Mouse (Mus musculus): ENCODE data around the gene Prok2. TPM values are rescaled to one million over a fixed set of nuclear protein-coding genes. Genes with fewer than 3 reads are reported as not detected.

Gene Prok2
- under 1 TPM; 0.63 to 0.96 TPM for total RNA-seq (2021)
- long read RNA-seq, experiment 1, partial matches to known transcripts = 0 of 1 reads
- long read RNA-seq, experiment 1, other reads (novel, unspliced or antisense) = 0 of 1 reads
- long read RNA-seq, experiment 2, partial matches to known transcripts = 0 of 1 reads
- long read RNA-seq, experiment 2, other reads (novel, unspliced or antisense) = 0 of 1 reads

DNA sequence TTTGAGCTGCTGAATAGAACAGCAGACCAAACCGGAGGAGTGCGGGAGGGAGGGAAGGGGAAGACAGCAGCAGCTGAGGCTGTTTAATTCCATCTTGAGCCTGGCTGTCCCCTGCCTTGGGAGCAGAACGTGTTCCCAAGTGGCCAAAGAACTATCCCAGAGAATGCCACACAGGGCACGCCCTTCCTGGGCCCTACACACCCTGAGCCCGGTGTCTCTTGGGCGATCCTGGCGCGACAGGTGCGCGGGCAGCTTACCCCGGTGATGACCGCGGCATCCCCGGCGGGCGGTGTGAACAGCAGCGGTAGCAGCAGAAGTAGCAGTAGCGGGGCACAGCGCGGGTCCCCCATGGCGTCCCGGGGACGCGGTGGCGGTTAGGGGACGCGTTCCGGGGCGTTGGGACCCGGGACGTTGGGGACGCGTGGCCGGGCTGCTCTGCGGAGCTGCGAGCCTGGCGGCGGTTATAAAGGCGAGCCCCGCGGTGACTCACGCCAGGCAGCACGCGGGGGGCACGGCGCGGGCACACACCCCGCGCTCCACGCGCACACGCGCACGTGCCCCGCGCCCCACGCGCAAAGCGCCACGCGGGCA, at the start of gene Prok2:
Gene Prok2, minus strand, starts transcription at position 422 of the 591 bp plus-strand sequence.
- intact Hi-C loops (cut with DNase I) = no loop called here
- Histone ChIP-seq H3K27ac (no peak within 1 kb of the TSS), H3K4me3 (peak within 1 kb of the TSS; percentile 53)
- no peak for TF ChIP-seq CTCF (IDR thresholded peaks at IDR 0.05)
- DNase-seq (ENCODE audit: extremely low spot score in 1 of 2, low spot score in 2 of 2) = peak in 1 of 2 experiments; percentile 15

DNA sequence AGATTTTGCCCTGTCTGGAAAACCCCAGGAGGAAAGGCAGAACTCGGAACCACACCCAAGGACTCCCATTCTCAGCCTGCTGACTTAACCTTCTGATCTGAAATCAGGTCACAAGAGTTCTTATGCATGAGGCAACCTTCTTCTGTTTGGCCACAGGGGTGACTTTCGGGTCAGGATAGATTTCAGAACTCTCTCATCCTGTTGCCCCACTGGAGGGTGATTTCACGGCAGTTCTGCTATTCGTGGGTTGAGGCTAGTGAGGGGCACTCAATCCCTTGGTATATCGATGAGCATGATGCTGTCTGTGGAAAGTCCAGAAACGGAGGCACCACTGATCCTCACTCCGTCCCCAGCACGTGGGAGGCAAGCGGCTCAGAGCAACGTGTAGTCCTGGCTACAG, 48.5 kb upstream of the Prok2 start:
- no peak overlapping the region for H3K27ac ChIP-seq
- no peak for TF ChIP-seq CTCF (IDR thresholded peaks at IDR 0.05)
- intact Hi-C loops (cut with DNase I) = no loop called here
- no peak overlapping the region for H3K4me3 ChIP-seq
- DNase-seq (ENCODE audit: extremely low spot score in 1 of 2, low spot score in 2 of 2) = no peak

DNA sequence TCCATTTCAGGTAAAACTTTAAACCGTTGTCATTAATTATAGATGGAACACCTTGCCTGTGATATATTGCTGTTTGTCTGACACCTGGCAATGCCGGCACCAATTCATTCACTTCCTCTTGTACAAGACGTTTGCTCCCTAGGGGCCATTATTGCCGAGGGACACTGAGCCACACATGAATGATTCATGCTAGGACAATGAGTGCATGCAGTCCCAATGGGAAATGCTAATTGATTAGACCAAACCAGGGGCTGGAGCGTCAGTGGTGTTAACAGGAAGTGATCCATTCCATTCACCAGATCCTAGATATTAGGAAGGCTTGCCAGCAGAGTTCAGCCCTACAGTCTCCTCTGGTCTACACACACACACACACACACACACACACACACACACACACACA, 42.3 kb upstream of the Prok2 start:
- TF ChIP-seq CTCF (IDR thresholded peaks at IDR 0.05) = no peak
- Histone ChIP-seq H3K4me3 (no peak overlapping the region), H3K27ac (no peak overlapping the region)
- intact Hi-C loops (cut with DNase I) = no loop called here
- no peak for DNase-seq (ENCODE audit: extremely low spot score in 1 of 2, low spot score in 2 of 2)

DNA sequence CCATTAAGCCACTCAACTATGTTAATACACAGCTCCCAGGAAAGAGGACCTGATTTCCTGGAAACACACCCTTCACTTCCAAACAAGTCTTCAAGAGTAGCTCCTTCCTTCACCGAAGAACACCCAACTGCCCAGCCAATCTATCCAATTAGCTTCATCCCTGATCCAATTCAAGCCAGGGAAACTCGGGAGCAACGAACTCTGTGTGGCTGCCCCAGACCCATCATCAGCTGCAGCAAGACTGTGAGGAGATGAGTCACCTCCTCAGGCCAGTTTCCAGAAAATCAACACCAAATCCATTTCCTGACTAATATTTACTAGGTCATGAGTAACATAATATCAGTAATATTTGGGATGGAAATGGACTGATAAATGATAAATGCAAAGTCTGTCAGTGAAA, 38.7 kb upstream of the Prok2 start:
- no peak for DNase-seq (ENCODE audit: extremely low spot score in 1 of 2, low spot score in 2 of 2)
- TF ChIP-seq CTCF (IDR thresholded peaks at IDR 0.05) = no peak
- H3K4me3 ChIP-seq = no peak overlapping the region
- H3K27ac ChIP-seq = no peak overlapping the region
- intact Hi-C loops (cut with DNase I) = no loop called here

DNA sequence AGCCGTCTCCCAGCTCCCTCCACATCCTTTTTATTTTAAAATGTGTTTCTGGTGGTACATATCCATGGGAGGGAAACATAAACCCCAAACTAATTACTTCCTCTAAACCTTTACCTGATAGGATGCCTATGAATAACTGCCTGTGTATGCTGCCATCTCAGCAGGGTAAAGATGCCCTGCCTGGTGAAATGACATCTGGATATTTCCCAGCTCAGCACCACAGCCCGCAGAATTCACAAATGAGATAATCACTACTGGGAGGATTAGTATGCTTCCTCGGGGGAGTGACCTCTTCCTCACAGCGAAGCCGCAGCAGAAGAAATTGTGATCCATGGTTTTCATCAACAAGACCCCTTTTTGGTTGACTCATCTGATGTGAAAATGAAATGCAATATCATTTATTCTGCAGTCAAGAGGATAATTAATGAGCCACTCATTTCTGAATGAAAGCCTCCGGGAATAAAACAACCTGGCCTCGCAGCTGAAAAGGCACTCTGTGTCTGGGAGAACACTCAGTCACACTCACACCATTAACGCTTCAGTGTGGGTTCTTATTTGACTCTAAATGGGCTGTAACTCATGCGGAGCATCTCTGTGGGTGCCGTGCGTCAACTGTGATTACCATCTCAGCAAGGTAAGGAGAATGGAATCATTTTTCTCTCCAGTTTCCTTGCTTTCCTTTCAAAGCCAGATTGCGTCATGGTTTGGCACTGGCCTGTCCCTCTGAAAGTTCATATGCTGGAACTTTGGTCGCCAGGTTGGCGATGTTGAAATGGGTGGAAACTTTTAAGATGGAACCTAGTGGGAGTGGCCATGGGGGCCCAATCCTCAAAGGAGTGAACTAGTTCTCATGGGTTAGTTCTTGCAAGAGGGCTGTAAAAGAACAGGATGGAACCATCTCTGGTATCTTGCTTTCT, 36.1 kb upstream of the Prok2 start:
- intact Hi-C loops (cut with DNase I) = no loop called here
- no peak overlapping the region for H3K4me3 ChIP-seq
- TF ChIP-seq CTCF (IDR thresholded peaks at IDR 0.05) = no peak
- no peak overlapping the region for H3K27ac ChIP-seq
- DNase-seq (ENCODE audit: extremely low spot score in 1 of 2, low spot score in 2 of 2) = no peak

DNA sequence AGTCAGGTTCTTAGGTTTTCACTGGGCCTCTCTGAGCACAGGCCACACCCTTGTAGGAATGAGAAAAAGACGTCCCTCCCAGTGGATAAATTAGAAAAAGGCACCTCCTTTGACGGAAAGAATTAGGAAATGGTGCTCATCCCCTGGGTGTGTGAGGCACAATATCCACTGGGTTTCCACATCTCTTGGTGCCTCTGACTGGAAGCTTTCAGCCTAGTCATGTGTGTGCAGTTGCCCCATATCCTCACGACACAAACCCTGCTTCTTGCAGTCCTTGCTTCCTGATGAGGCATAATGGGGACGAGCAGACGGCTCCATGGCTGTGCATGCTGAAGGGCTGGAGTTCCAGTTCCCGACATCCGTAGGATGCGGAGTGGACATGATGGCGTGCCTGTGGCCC, 29.9 kb upstream of the Prok2 start:
- DNase-seq (ENCODE audit: extremely low spot score in 1 of 2, low spot score in 2 of 2) = no peak
- no peak overlapping the region for H3K27ac ChIP-seq
- intact Hi-C loops (cut with DNase I) = no loop called here
- no peak overlapping the region for H3K4me3 ChIP-seq
- no peak for TF ChIP-seq CTCF (IDR thresholded peaks at IDR 0.05)

DNA sequence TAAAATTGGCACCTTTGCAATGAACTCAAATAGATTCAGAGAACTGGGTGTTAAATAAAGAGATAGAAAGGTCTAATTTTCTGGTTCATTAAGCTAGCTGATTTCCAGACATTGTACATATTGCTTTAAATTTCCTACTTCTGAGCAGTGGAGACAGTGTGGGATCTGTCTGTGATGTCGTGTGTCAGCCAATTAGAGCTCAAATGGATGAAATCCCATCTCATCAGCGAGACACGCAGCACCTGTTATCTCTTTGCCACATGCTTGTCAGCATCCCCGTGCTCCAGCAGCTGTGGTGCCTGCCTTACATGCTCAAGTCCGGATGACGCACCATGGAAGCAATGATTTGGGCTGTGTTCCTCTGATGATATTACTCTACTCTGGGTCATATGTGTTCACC, 25.1 kb upstream of the Prok2 start:
- no peak for TF ChIP-seq CTCF (IDR thresholded peaks at IDR 0.05)
- H3K27ac ChIP-seq = no peak overlapping the region
- no peak for DNase-seq (ENCODE audit: extremely low spot score in 1 of 2, low spot score in 2 of 2)
- no peak overlapping the region for H3K4me3 ChIP-seq
- intact Hi-C loops (cut with DNase I) = no loop called here

DNA sequence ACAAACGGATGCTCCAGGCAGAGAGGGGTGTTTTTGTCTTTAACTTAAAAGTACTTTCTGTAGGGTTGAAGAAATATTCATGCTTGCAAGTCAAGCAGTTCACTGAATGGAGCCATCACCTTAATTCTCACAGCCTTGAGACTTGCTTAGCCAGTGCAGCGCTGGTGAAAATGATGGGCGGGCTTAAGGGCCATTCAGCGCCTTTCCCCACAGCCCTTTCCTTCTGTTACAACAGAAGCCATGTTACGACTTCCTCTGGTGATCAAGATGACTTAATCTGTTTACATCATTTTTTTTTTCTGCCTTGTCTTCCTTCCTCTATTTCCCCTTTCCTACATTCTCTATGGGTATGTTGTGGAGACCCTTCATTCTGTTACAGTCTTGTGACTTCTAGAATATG, 20.1 kb upstream of the Prok2 start:
- intact Hi-C loops (cut with DNase I) = no loop called here
- DNase-seq (ENCODE audit: extremely low spot score in 1 of 2, low spot score in 2 of 2) = no peak
- H3K27ac ChIP-seq = no peak overlapping the region
- no peak overlapping the region for H3K4me3 ChIP-seq
- TF ChIP-seq CTCF (IDR thresholded peaks at IDR 0.05) = no peak

DNA sequence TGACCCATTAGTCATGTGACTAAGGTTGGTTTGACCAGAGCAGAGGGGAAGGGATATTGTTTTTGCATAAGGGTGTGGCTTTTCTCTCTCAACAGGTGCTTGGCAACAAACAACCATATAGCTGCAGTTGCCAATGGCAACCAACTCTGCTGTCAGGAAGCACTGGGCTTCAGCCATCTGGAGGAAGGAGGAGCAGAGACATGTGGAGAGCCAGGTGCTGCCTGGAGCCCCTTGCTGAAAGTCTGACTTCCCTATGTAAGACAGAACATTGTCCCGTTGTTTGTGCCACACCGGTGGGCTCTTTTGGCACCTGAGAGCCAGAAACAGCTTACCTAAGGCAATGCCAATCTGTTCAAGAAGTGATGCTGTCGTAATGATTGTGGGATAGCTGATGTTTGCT, 16.7 kb upstream of the Prok2 start:
- Histone ChIP-seq H3K27ac (no peak overlapping the region), H3K4me3 (no peak overlapping the region)
- TF ChIP-seq CTCF (IDR thresholded peaks at IDR 0.05) = no peak
- DNase-seq (ENCODE audit: extremely low spot score in 1 of 2, low spot score in 2 of 2) = no peak
- intact Hi-C loops (cut with DNase I) = no loop called here

DNA sequence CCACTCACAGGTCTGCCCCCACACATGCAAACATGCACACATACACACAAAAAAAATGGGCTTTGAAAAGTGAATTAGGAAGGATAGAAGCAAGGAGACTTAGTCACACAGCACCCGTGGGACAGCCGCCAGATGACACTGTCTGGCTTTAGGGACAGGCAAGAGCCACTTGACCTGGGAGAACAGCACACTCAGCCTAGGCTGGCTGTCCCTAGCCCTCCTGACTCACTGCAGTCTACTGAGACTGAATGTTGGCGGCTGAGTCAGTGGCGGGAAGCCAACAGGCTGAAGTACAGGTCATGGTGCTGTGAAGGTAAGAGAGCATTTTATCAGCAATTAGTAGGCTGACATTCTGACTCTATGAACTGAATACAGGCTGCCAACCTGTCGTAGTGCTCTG, 8.5 kb upstream of the Prok2 start:
- no peak for DNase-seq (ENCODE audit: extremely low spot score in 1 of 2, low spot score in 2 of 2)
- Histone ChIP-seq H3K27ac (no peak overlapping the region), H3K4me3 (no peak overlapping the region)
- intact Hi-C loops (cut with DNase I) = no loop called here
- TF ChIP-seq CTCF (IDR thresholded peaks at IDR 0.05) = no peak

DNA sequence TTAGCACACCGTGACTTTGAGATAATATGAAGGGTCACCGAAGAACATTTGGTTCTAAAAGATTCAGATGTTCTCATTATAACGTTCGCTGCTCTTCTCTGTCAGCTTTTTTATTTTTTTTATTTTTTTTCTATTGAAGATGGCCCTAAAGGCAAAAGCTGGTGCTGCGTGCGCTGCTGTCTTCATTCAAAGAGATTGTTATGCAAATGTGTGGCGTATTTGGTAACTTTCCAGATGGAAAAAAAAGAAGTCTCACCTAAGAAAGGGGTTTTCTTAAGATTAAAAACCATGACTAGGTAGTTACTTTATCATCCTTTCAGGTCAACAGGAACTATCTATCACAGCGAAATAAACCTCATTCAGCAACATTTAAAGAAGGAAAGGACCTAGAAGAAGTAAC, 6.5 kb upstream of the Prok2 start:
- TF ChIP-seq CTCF (IDR thresholded peaks at IDR 0.05) = no peak
- intact Hi-C loops (cut with DNase I) = no loop called here
- no peak for DNase-seq (ENCODE audit: extremely low spot score in 1 of 2, low spot score in 2 of 2)
- Histone ChIP-seq H3K4me3 (no peak overlapping the region), H3K27ac (no peak overlapping the region)

DNA sequence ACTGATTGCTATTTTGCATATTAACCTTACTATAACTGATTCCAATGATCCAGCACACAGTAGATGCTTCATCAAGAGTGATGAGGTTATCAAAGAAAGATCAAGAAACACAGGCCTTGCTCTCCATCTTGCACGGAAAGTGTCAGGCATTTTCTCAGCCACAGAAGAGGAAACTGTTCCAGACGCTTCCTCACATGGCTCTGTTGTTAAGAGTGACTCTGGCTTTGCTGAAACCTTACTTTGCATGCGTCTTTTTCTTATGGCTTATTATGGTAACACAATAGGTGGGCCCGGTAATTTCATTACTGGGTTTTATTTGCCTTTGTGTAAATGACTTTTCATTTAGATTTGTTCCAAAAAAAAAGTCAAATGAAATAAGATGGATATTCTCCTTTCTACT, 5.7 kb upstream of the Prok2 start:
- Histone ChIP-seq H3K4me3 (no peak overlapping the region), H3K27ac (no peak overlapping the region)
- TF ChIP-seq CTCF (IDR thresholded peaks at IDR 0.05) = no peak
- DNase-seq (ENCODE audit: extremely low spot score in 1 of 2, low spot score in 2 of 2) = no peak
- intact Hi-C loops (cut with DNase I) = no loop called here
